Mouse (Mus musculus) neural tube, embryonic 15.5 days (tissue): ENCODE measurements at regions not wholly inside any gene's neighbourhood (a gene's known extent, or its start where the extent isn't known, plus 50 kb on each side); places are given as distances from the start of the nearest gene placed in this dataset.
A peak's percentile ranks its signal among the peaks of the same experiment; 100 is the strongest.

ENCODE experiments used
- ATAC-seq: fragments of 200-750 bp; cut with Nextera tagmentation; 2 replicates; pipeline ENCODE4 v1.8.0; 2017; ENCODE audit warnings: mild to moderate bottlenecking, moderate TSS enrichment, moderate library complexity; ENCODE audit not compliant: low FRiP score
- H3K27ac ChIP-seq: fragments of 300-500 bp; sonication (generic); replicated peaks from 2 replicates; pipeline ENCODE4 v1.5.1; 2015; ENCODE audit warnings: mild to moderate bottlenecking, inconsistent platforms
- H3K27me3 ChIP-seq: fragments of 300-500 bp; sonication (generic); replicated peaks from 2 replicates; pipeline ENCODE4 v1.6.1; 2015; ENCODE audit warnings: inconsistent platforms
- H3K36me3 ChIP-seq: fragments of 300-500 bp; sonication (generic); 2 replicates; pipeline ENCODE4 v1.6.1; 2015; ENCODE audit warnings: inconsistent platforms
- H3K4me1 ChIP-seq: fragments of 300-500 bp; sonication (generic); 2 replicates; pipeline ENCODE4 v1.6.1; 2015; ENCODE audit warnings: inconsistent platforms
- H3K4me2 ChIP-seq: fragments of 300-500 bp; sonication (generic); 2 replicates; pipeline ENCODE4 v1.6.1; 2015; ENCODE audit warnings: inconsistent platforms, mild to moderate bottlenecking, moderate library complexity
- H3K4me3 ChIP-seq: fragments of 300-500 bp; sonication (generic); replicated peaks from 2 replicates; pipeline ENCODE4 v1.5.1; 2015; ENCODE audit warnings: mild to moderate bottlenecking, inconsistent platforms
- H3K9ac ChIP-seq: fragments of 300-500 bp; sonication (generic); replicated peaks from 2 replicates; pipeline ENCODE4 v1.6.1; 2015; ENCODE audit warnings: mild to moderate bottlenecking, inconsistent platforms
- H3K9me3 ChIP-seq: fragments of 300-500 bp; sonication (generic); replicated peaks from 2 replicates; pipeline ENCODE4 v1.6.1; 2016; ENCODE audit warnings: inconsistent platforms
- WGBS: fragments of 180-500 bp; shearing (Covaris S2); methylation state at CpG from one replicate; pipeline ENCODE4 v1.1.7; 2015; ENCODE audit warnings: mixed read lengths; 5-methylcytosine and 5-hydroxymethylcytosine counted together

DNA sequence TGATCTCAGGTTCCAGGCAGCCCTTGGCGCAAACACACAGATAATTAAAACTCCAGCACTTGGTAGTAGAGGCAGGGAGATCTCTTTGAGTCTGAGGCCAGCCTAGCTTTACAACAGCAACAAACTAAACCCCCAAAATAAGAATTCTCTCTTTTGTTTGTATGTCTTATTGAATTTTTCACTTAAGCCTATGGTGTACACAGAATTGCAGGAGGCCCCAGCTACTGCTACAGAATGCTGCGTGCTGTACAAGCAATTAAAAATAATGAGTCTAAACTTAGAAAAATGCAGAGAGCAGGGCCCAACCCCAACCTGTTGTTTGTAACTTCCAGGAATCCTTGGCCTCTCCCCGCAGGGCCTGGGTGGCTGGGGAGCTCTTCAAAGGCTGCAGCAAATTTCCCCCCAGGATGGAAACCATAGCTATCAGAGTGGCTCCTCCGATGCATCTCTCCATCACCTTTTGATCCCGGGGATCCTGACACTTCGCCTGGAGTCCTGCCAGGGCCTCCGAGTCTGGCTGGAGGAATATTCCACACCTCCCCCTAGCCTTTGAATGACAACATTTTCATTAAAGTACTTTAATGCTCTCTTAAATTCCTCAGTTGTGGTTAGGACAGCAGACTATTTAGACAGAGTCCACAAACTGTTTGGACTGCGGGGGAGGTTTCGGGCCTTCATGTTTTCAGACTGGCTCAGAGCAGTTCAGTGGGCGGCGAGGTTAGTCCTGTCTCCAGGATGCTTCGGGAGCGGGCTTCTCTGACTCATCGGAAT, 116.7 kb upstream of the Myocd start:
- WGBS: 73% methylated on average over 14 of the region's 14 CpGs
- Histone ChIP-seq H3K4me2 (no peak overlapping the region), H3K9ac (no peak overlapping the region), H3K4me3 (no peak overlapping the region), H3K36me3 (no peaks in the 10 kb centered on the region), H3K27me3 (no peaks in the 10 kb centered on the region), H3K4me1 (no peaks in the 10 kb centered on the region), H3K27ac (no peak overlapping the region), H3K9me3 (no peaks in the 10 kb centered on the region)
- no peak for ATAC-seq

DNA sequence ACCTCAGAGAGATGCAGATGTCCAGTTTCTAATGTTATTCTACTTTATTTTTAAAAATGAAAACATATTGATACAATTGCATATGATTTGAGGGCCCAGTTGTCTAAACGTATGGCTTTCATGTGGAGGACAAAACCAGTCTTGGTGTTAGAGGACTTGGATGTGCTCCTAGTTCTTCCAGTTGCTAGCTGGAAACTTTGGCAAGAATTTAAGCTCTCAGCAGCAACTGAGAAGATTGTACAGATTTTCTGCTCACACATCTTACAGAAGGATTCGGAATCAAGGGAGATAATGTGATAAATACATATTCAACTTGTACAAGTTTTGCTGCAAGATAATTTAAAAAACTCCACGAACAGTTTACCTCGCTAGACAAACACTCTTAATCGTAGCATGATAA, 105.6 kb upstream of the Myocd start:
- Histone ChIP-seq H3K9ac (no peak overlapping the region), H3K9me3 (no peaks in the 10 kb centered on the region), H3K4me3 (no peak overlapping the region), H3K4me1 (no peaks in the 10 kb centered on the region; the same call in 1 of the 2 replicates), H3K27ac (no peak overlapping the region), H3K36me3 (no peaks in the 10 kb centered on the region), H3K27me3 (no peaks in the 10 kb centered on the region), H3K4me2 (no peak overlapping the region)
- ATAC-seq: no peak
- WGBS: 88% methylated on average over 5 of the region's 5 CpGs

DNA sequence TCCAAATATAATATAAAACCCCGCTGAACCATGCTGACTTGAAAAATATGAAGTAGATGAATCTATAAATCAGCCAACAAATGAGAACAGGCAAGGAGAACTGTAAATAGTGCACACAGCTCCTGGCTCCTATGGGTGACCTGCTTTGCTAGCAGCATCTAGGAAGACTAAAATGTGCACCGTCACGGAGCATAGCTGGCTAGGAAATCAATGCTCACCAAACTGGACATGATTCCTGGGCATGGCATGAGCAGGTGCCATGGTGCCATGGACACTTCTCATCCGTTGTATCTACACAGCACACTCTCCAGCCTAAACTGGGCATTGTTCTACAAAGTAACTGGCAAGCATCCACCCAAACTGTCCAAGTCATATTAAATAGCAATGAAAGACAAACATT, 103.3 kb upstream of the Myocd start:
- WGBS: 87% methylated on average over 4 of the region's 4 CpGs
- H3K27me3 ChIP-seq: no peaks in the 10 kb centered on the region

DNA sequence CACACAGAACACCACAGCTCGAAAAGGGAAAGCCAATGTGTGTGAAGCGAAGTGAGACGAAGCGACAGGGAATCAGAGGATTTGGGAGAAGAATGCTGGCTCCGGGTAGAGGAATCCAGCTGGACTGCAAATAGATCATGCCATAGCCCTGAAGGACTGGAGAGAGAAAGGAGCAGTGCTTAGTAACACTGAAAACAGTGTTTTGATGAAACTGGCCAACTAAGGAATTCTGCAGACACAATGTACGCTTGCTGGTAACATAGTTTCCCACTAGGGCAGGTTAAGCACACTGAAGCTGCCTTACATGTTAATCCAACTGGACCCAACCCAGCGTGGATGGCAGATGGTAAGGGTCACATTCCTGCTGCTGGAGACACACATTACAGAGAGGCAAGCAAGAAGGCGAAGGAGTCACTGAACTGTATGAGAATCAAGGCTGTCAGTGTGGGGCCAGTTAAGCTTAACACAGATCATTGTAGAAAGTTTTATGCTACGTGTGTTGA, 102.6 kb upstream of the Myocd start:
- H3K27ac ChIP-seq: no peak overlapping the region
- H3K9ac ChIP-seq: no peak overlapping the region
- 73% methylated on average over 9 of the region's 9 CpGs for WGBS
- peaks cover 7% of the 10 kb centered on the region; the same call in 1 of the 2 replicates for H3K4me1 ChIP-seq
- no peaks in the 10 kb centered on the region for H3K9me3 ChIP-seq
- no peaks in the 10 kb centered on the region for H3K36me3 ChIP-seq
- H3K27me3 ChIP-seq: no peaks in the 10 kb centered on the region
- no peak overlapping the region for H3K4me3 ChIP-seq
- ATAC-seq: no peak
- no peak overlapping the region for H3K4me2 ChIP-seq

More for the DNA sequence above, 103.3 kb upstream of the Myocd start:
- Histone ChIP-seq H3K9me3 (no peaks in the 10 kb centered on the region), H3K4me2 (no peak overlapping the region), H3K4me3 (no peak overlapping the region), H3K36me3 (no peaks in the 10 kb centered on the region), H3K4me1 (peaks cover under 1% of the 10 kb centered on the region; the same call in 1 of the 2 replicates), H3K9ac (no peak overlapping the region), H3K27ac (no peak overlapping the region)
- ATAC-seq: no peak

DNA sequence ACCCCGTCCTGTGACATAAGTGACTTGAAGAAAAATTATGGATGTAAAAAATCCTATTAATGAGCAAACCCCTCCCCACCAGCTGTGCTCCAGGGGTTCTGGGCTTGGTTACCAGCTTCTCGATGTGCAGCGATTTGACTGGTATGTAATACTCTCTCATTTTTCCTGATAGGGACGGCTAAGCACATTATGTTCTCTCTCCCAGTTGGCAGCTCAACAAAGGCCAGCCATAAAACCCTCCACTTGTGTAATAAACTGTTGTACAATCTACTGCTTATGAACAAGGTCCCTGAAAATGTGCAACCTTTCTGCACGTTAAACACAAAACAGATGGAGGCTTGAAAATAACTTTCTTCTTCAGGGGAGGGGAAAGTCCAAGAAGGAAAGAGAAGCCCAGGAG, 98.0 kb upstream of the Myocd start:
- WGBS: 39% methylated on average over 5 of the region's 5 CpGs
- peaks cover 10% of the 10 kb centered on the region; the same call in 1 of the 2 replicates for H3K4me1 ChIP-seq
- no peaks in the 10 kb centered on the region for H3K27me3 ChIP-seq
- no peak overlapping the region for H3K27ac ChIP-seq
- H3K4me3 ChIP-seq: no peak overlapping the region
- no peaks in the 10 kb centered on the region for H3K9me3 ChIP-seq
- H3K4me2 ChIP-seq: no peak overlapping the region
- ATAC-seq: no peak
- H3K9ac ChIP-seq: no peak overlapping the region
- H3K36me3 ChIP-seq: no peaks in the 10 kb centered on the region

DNA sequence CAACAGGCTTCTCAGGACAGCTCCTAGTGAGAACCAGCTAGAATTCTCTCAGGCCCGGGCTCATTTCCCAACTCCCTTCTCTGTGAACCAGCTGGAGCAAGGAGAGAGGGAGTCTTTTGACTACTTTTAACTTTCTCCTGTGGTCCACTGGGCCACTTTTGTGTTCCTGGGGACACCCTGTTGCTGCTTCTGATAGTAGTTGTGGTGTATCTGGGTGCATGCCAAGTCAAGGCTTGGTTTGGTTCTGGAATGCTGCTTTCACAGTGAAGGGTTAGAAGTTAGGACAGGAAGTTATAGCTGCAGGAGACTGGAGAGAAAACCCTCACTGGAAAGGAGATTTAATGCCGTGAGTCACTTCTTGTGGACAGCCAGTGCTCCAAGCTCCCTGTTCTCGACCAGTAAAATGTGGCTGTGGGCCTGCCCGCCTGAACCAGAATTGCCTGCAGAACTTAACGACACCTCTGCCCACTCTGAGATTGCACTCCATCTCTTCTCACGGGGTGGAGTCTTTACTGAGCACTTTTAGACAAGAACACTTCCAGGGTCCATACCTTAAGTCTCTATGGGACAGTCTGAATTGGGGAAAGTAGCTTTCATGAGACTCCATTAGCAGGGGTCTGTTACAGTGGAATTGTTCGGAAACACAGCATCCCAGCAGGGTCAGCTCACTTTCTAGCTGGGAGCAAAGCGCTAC, 97.0 kb upstream of the Myocd start:
- H3K27ac ChIP-seq: no peak overlapping the region
- ATAC-seq: no peak
- H3K9me3 ChIP-seq: no peaks in the 10 kb centered on the region
- no peaks in the 10 kb centered on the region for H3K27me3 ChIP-seq
- no peak overlapping the region for H3K4me3 ChIP-seq
- H3K36me3 ChIP-seq: no peaks in the 10 kb centered on the region
- 66% methylated on average over 8 of the region's 8 CpGs for WGBS
- no peak overlapping the region for H3K4me2 ChIP-seq
- no peak overlapping the region for H3K9ac ChIP-seq
- peaks cover 10% of the 10 kb centered on the region; the same call in 1 of the 2 replicates for H3K4me1 ChIP-seq

DNA sequence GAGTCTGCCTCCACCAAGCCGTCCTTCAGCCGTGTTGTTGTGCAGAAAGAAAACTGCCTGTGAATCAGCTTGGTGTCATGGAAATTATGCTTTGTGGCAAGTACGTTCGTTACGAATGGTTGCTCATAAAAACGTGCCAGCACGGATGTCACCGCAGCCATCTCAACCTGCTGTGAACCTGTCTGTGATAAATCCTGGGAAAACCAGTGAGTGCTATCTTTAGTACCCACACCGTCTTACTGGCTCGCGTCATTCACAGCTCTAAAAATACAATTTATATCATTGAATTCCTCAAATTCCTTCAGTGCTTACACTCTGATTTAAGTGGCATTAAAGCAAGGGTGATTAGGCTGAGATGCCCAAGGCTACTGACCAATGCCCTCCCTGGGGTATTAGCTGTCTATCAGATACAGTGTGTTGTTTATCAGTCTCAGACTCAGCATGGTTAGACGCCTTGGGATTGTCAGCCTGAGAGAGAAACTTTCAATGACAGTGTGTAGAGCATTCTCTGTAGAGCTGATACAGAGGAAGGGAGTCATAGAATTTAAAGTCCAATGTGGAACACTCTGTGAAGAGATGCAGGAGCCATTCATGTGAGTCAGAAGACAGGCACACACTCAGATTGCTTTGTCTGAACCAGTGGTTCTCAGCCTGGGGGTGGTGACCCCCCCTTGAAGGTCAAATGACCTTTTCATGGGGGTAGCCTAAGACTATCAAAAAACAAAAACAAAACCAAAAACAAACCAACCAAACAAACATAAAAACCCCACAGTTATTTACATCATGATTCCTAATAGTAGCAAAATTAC, 96.2 kb upstream of the Myocd start:
- Histone ChIP-seq H3K27ac (no peak overlapping the region), H3K4me3 (no peak overlapping the region), H3K9ac (no peak overlapping the region), H3K4me2 (0 out of 2 replicates have a peak overlapping the region, but pooled peaks have one; percentile 1), H3K4me1 (peaks cover 10% of the 10 kb centered on the region; the same call in 1 of the 2 replicates), H3K36me3 (no peaks in the 10 kb centered on the region), H3K27me3 (no peaks in the 10 kb centered on the region), H3K9me3 (no peaks in the 10 kb centered on the region)
- ATAC-seq: no peak
- WGBS: 56% methylated on average over 12 of the region's 12 CpGs

DNA sequence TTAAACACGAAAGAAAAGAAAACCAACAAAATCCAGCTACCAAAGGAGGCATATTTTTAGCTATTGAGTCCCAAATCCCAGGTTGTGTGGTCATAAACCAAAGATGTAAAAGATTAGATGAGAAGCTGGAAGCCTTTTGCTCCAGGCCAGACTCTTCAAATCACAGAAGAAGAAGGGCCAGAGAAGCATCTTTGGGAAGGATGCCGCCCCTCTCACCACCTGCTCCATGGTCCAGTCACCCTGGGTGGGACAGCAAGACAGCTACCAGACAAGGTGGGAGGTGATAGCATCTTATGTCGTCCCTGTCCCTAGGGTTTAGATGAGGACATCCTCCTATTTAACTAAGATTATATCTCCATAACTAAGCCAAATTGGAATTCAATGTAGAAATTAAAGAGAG, 95.1 kb upstream of the Myocd start:
- ATAC-seq: no peak
- H3K9me3 ChIP-seq: no peaks in the 10 kb centered on the region
- 92% methylated on average over 3 of the region's 3 CpGs for WGBS

DNA sequence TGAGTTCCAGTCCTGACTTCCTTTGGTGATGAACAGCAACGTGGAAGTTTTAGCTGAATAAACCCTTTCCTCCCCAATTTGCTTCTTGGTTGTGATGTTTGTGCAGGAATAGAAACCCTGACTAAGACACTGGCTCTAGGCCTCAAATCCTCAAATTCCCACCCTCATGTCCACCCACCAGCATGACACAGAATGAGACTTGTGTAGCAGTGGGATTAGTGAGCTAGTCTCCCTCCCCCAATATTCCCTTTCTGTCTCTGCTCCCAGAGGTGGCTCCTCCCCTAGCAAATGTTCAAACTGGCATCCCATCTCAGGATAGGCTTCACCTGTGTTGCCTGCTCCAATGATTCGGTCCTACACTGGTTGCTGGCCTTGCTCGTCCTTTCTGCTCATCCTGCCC, 94.1 kb upstream of the Myocd start:
- no peaks in the 10 kb centered on the region for H3K36me3 ChIP-seq
- ATAC-seq: no peak
- 80% methylated on average over 3 of the region's 3 CpGs for whole genome bisulfite sequencing

More for the DNA sequence above, 95.1 kb upstream of the Myocd start:
- Histone ChIP-seq H3K27me3 (no peaks in the 10 kb centered on the region), H3K4me2 (no peak overlapping the region), H3K36me3 (no peaks in the 10 kb centered on the region), H3K4me1 (peaks cover 10% of the 10 kb centered on the region; the same call in 1 of the 2 replicates), H3K9ac (no peak overlapping the region), H3K4me3 (no peak overlapping the region), H3K27ac (no peak overlapping the region)

DNA sequence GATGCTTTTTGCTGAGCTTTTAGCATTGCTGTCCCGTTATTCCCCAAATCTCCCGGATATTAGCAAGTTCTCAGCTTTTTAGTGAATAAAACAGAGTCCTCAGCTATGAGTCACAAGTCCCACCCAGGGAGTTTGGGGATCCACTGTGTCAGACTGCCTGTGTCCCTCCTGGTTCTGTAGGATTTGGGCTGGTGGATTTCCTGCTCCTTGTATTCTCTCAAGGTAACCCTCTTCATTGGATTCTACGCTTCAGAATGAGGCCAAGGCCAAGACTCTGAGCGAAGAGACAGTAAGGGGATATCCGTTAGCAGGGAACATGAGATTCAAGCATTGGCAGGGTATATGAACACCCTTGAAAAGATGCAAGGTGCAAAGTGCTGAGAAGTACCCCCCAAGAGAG, 90.9 kb upstream of the Myocd start:
- no peak for ATAC-seq
- Histone ChIP-seq H3K4me3 (no peak overlapping the region), H3K9me3 (no peaks in the 10 kb centered on the region), H3K27me3 (no peaks in the 10 kb centered on the region), H3K4me1 (0 out of 2 replicates have a peak, but pooled peaks cover 1% of the 10 kb centered on the region), H3K36me3 (no peaks in the 10 kb centered on the region), H3K27ac (no peak overlapping the region), H3K9ac (no peak overlapping the region), H3K4me2 (no peak overlapping the region)
- WGBS: 91% methylated on average over 5 of the region's 5 CpGs

More for the DNA sequence above, 94.1 kb upstream of the Myocd start:
- Histone ChIP-seq H3K27ac (no peak overlapping the region), H3K9ac (no peak overlapping the region), H3K27me3 (no peaks in the 10 kb centered on the region), H3K4me1 (peaks cover 10% of the 10 kb centered on the region; the same call in 1 of the 2 replicates), H3K4me3 (no peak overlapping the region), H3K9me3 (no peaks in the 10 kb centered on the region), H3K4me2 (no peak overlapping the region)

DNA sequence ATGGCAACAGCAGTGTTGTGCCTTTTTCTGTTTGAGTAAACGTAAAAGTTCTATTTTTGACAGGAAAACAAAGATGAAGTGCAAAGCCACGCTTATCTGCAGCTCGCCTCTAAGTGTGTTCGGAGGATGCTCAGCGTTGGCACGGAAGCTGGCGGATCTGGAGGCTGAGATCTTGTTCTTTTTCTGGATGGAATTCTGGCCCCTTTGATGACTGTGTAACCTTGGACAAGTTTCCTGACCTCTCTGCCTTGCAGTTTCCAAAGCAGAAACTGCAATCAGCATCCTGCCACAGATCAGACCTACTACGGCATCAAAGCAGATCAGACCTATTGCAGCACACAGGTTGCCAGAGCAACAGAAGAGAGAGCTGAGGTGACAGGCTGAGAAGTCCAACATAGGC, 89.1 kb upstream of the Myocd start:
- H3K9me3 ChIP-seq: no peaks in the 10 kb centered on the region
- no peak overlapping the region for H3K4me3 ChIP-seq
- no peaks in the 10 kb centered on the region for H3K4me1 ChIP-seq
- no peak overlapping the region for H3K4me2 ChIP-seq
- no peak overlapping the region for H3K27ac ChIP-seq
- no peak overlapping the region for H3K9ac ChIP-seq
- WGBS: 76% methylated on average over 8 of the region's 8 CpGs
- no peak for ATAC-seq
- no peaks in the 10 kb centered on the region for H3K27me3 ChIP-seq
- no peaks in the 10 kb centered on the region for H3K36me3 ChIP-seq
